Mouse (Mus musculus): ENCODE data around the gene Wrap73. TPM values are rescaled to one million over a fixed set of nuclear protein-coding genes. Genes with fewer than 3 reads are reported as not detected.

Gene Wrap73
- polyA plus RNA-seq, 1 experiment from 2014 or later, result 17.3 TPM

DNA sequence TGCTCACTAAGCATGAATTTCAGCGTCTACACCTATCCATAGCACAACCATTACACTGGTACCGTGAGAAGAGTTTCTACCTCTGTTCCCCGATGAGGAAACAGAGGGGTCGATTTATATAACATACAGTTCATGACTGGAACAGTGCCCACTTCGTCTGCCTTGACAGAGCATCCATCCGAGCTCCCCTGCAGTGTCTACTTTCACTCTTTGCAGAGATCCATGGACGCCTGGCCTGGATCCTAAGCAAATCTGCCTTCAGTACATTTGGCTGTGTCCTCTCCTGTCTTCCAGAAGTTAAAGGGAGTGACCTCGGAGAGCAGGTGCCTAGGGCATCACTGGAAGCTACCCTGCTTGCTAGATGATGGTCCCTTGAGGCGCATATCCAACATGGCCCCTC lies 23.0 kb upstream of the Wrap73 start:
- ATAC-seq (ENCODE audit: low FRiP score, low TSS enrichment) (no peak), DNase-seq (ENCODE audit: low spot score) (no peak)
- WGBS, result 63% methylated on average over 9 of the region's 9 CpGs
- no peaks in the 10 kb centered on the region for H3K4me1 ChIP-seq (replicated peaks; ENCODE audit: control insufficient read depth, insufficient read depth)
- no peak overlapping the region for H3K4me3 ChIP-seq (ENCODE audit: low read depth, low read length)
- no peaks in the 10 kb centered on the region for H3K36me3 ChIP-seq (ENCODE audit: control insufficient read depth, insufficient read depth, low read length)
- H3K27me3 ChIP-seq (ENCODE audit: control insufficient read depth, insufficient read depth, low read length), result no peaks in the 10 kb centered on the region
- no peak overlapping the region for H3K4me2 ChIP-seq (replicated peaks; ENCODE audit: low read depth)
- TF ChIP-seq EP300 (optimal IDR thresholded peaks at IDR 0.05) (no peak), CTCF (IDR thresholded peaks at IDR 0.05; ENCODE audit: low read depth) (no peak)
- no peaks in the 10 kb centered on the region for H3K9me3 ChIP-seq (ENCODE audit: control insufficient read depth, low read length)
- no peak overlapping the region for H3K9ac ChIP-seq (ENCODE audit: low read length)
- no peak overlapping the region for H3K27ac ChIP-seq (replicated peaks)

- Histone ChIP-seq H3K9me3 (ENCODE audit: control insufficient read depth, low read length) (no peaks in the 10 kb centered on the region), H3K36me3 (ENCODE audit: control insufficient read depth, insufficient read depth, low read length) (no peaks in the 10 kb centered on the region), H3K4me2 (replicated peaks; ENCODE audit: low read depth) (no peak overlapping the region), H3K27ac (replicated peaks) (no peak overlapping the region), H3K9ac (ENCODE audit: low read length) (no peak overlapping the region), H3K27me3 (ENCODE audit: control insufficient read depth, insufficient read depth, low read length) (no peaks in the 10 kb centered on the region), H3K4me3 (ENCODE audit: low read depth, low read length) (no peak overlapping the region), H3K4me1 (replicated peaks; ENCODE audit: control insufficient read depth, insufficient read depth) (no peaks in the 10 kb centered on the region)
- DNase-seq (ENCODE audit: low spot score) (no peak), ATAC-seq (ENCODE audit: low FRiP score, low TSS enrichment) (no peak)
- WGBS, result 79% methylated on average over 11 of the region's 11 CpGs
- no peak for TF ChIP-seq CTCF (IDR thresholded peaks at IDR 0.05; ENCODE audit: low read depth)
- TF ChIP-seq EP300 (optimal IDR thresholded peaks at IDR 0.05), result no peak
Observed at GRCm38 (mm10) chr4:154121800-154122199, 20.4 kb upstream of the Wrap73 start.

- H3K4me2 ChIP-seq (replicated peaks; ENCODE audit: low read depth), result no peak overlapping the region
- no peaks in the 10 kb centered on the region for H3K36me3 ChIP-seq (ENCODE audit: control insufficient read depth, insufficient read depth, low read length)
- ATAC-seq (ENCODE audit: low FRiP score, low TSS enrichment), result no peak
- no peak overlapping the region for H3K27ac ChIP-seq (replicated peaks)
- no peaks in the 10 kb centered on the region for H3K27me3 ChIP-seq (ENCODE audit: control insufficient read depth, insufficient read depth, low read length)
- 80% methylated on average over 7 of the region's 7 CpGs for WGBS
- no peaks in the 10 kb centered on the region for H3K9me3 ChIP-seq (ENCODE audit: control insufficient read depth, low read length)
- H3K4me3 ChIP-seq (ENCODE audit: low read depth, low read length), result no peak overlapping the region
- H3K9ac ChIP-seq (ENCODE audit: low read length), result no peak overlapping the region
- no peak for DNase-seq (ENCODE audit: low spot score)
- no peaks in the 10 kb centered on the region for H3K4me1 ChIP-seq (replicated peaks; ENCODE audit: control insufficient read depth, insufficient read depth)
- TF ChIP-seq EP300 (optimal IDR thresholded peaks at IDR 0.05) (no peak), CTCF (IDR thresholded peaks at IDR 0.05; ENCODE audit: low read depth) (no peak)
Observed at GRCm38 (mm10) chr4:154122374-154122773, 19.8 kb upstream of the Wrap73 start.

DNA sequence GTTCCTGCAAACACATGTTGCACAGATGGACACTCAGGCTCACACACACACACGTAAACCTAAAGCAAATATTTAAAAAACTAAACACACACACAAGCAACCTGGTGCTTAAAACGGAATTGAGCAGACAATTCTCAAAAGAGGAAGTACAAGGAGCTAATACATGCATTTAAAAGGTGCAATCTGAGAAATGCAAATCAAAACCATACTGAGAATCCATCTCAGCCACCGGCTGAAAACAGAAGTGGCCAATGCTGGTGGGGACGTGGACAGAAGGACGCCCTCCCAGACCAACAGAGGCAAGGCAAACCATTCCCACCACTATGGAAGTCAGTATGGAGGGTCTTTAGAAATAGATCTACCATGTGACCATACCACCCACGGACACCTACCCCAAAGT lies 18.6 kb upstream of the Wrap73 start:
- DNase-seq (ENCODE audit: low spot score) (no peak), ATAC-seq (ENCODE audit: low FRiP score, low TSS enrichment) (no peak)
- Histone ChIP-seq H3K4me1 (replicated peaks; ENCODE audit: control insufficient read depth, insufficient read depth) (no peaks in the 10 kb centered on the region), H3K36me3 (ENCODE audit: control insufficient read depth, insufficient read depth, low read length) (no peaks in the 10 kb centered on the region), H3K27me3 (ENCODE audit: control insufficient read depth, insufficient read depth, low read length) (no peaks in the 10 kb centered on the region), H3K9ac (ENCODE audit: low read length) (no peak overlapping the region), H3K27ac (replicated peaks) (no peak overlapping the region), H3K9me3 (ENCODE audit: control insufficient read depth, low read length) (no peaks in the 10 kb centered on the region), H3K4me2 (replicated peaks; ENCODE audit: low read depth) (no peak overlapping the region), H3K4me3 (ENCODE audit: low read depth, low read length) (no peak overlapping the region)
- TF ChIP-seq EP300 (optimal IDR thresholded peaks at IDR 0.05) (no peak), CTCF (IDR thresholded peaks at IDR 0.05; ENCODE audit: low read depth) (no peak; the same call in 1 of the 2 replicates)
- 53% methylated on average over 6 of the region's 6 CpGs for WGBS

GRCm38 (mm10) chr4:154125202-154125601 lies 17.0 kb upstream of the Wrap73 start:
- Histone ChIP-seq H3K27me3 (ENCODE audit: control insufficient read depth, insufficient read depth, low read length) (no peaks in the 10 kb centered on the region), H3K9me3 (ENCODE audit: control insufficient read depth, low read length) (no peaks in the 10 kb centered on the region), H3K4me1 (replicated peaks; ENCODE audit: control insufficient read depth, insufficient read depth) (no peaks in the 10 kb centered on the region), H3K9ac (ENCODE audit: low read length) (no peak overlapping the region), H3K27ac (replicated peaks) (no peak overlapping the region), H3K4me3 (ENCODE audit: low read depth, low read length) (no peak overlapping the region), H3K36me3 (ENCODE audit: control insufficient read depth, insufficient read depth, low read length) (no peaks in the 10 kb centered on the region), H3K4me2 (replicated peaks; ENCODE audit: low read depth) (no peak overlapping the region)
- WGBS, result 70% methylated on average over 5 of the region's 5 CpGs
- TF ChIP-seq CTCF (IDR thresholded peaks at IDR 0.05; ENCODE audit: low read depth) (no peak), EP300 (optimal IDR thresholded peaks at IDR 0.05) (no peak)
- no peak for DNase-seq (ENCODE audit: low spot score)
- ATAC-seq (ENCODE audit: low FRiP score, low TSS enrichment), result no peak

DNA sequence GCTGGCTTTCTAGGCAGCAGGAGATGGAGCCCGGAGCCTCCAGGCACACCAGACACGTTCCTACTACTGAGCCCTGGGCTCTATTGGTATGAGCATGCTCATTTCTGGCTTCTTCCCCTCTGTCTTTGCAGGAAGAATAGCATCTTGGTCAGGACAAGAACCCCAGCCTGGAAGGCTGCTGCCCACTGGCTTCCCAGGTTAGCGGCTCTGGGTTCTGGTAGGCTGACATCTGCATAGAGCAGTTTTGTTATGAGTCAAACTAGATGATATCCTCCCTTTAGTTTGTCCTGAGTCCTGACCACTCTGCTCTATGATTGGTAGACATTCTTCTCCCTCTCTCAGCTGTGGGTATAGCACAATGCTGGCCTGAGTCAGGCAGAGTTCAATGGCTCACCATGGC lies 14.9 kb upstream of the Wrap73 start:
- no peak overlapping the region for H3K4me2 ChIP-seq (replicated peaks; ENCODE audit: low read depth)
- no peak overlapping the region for H3K27ac ChIP-seq (replicated peaks)
- H3K9ac ChIP-seq (ENCODE audit: low read length), result no peak overlapping the region
- ATAC-seq (ENCODE audit: low FRiP score, low TSS enrichment) (no peak), DNase-seq (ENCODE audit: low spot score) (no peak)
- 68% methylated on average over 3 of the region's 3 CpGs for WGBS
- H3K4me1 ChIP-seq (replicated peaks; ENCODE audit: control insufficient read depth, insufficient read depth), result no peaks in the 10 kb centered on the region
- TF ChIP-seq EP300 (optimal IDR thresholded peaks at IDR 0.05), result no peak
- TF ChIP-seq CTCF (IDR thresholded peaks at IDR 0.05; ENCODE audit: low read depth), result no peak
- no peaks in the 10 kb centered on the region for H3K36me3 ChIP-seq (ENCODE audit: control insufficient read depth, insufficient read depth, low read length)
- no peaks in the 10 kb centered on the region for H3K27me3 ChIP-seq (ENCODE audit: control insufficient read depth, insufficient read depth, low read length)
- no peak overlapping the region for H3K4me3 ChIP-seq (ENCODE audit: low read depth, low read length)
- H3K9me3 ChIP-seq (ENCODE audit: control insufficient read depth, low read length), result no peaks in the 10 kb centered on the region
